Mouse (Mus musculus) forebrain, embryonic 13.5 days (tissue): Measurements from ENCODE around the gene Lifr. TPM values are rescaled to one million over a fixed set of nuclear protein-coding genes. Genes with fewer than 3 reads are reported as not detected.
A peak's percentile ranks its signal among the peaks of the same experiment; 100 is the strongest.

Source experiments
- ATAC-seq: fragments of 200-750 bp; cut with Nextera tagmentation; 2 replicates; pipeline ENCODE4 v1.8.0; 2017
- H3K27ac ChIP-seq: fragments of 300-500 bp; sonication (generic); 2 replicates; pipeline ENCODE4 v1.5.1; 2015; ENCODE audit warnings: inconsistent platforms, mild to moderate bottlenecking, moderate library complexity
- H3K27me3 ChIP-seq: fragments of 300-500 bp; sonication (generic); 2 replicates; pipeline ENCODE4 v1.6.1; 2015; ENCODE audit warnings: mild to moderate bottlenecking, inconsistent platforms
- H3K36me3 ChIP-seq: fragments of 300-500 bp; sonication (generic); 2 replicates; pipeline ENCODE4 v1.6.1; 2015; ENCODE audit warnings: mild to moderate bottlenecking, inconsistent platforms; ENCODE audit not compliant: poor library complexity, severe bottlenecking
- H3K4me1 ChIP-seq: fragments of 300-500 bp; sonication (generic); 2 replicates; pipeline ENCODE4 v1.6.1; 2015; ENCODE audit warnings: inconsistent platforms
- H3K4me2 ChIP-seq: fragments of 300-500 bp; sonication (generic); 2 replicates; pipeline ENCODE4 v1.6.1; 2015; ENCODE audit warnings: inconsistent platforms, mild to moderate bottlenecking, moderate library complexity
- H3K4me3 ChIP-seq: fragments of 300-500 bp; sonication (generic); 2 replicates; pipeline ENCODE4 v1.5.1; 2015; ENCODE audit warnings: mild to moderate bottlenecking, inconsistent platforms
- H3K9ac ChIP-seq: fragments of 300-500 bp; sonication (generic); 2 replicates; pipeline ENCODE4 v1.6.1; 2015; ENCODE audit warnings: mild to moderate bottlenecking, inconsistent platforms
- H3K9me3 ChIP-seq: fragments of 300-500 bp; sonication (generic); replicated peaks from 2 replicates; pipeline ENCODE4 v1.6.1; 2016; ENCODE audit warnings: inconsistent platforms
- WGBS: fragments of 180-500 bp; shearing (Covaris S2); methylation state at CpG from one replicate; pipeline ENCODE4 v1.1.7; 2015; 5-methylcytosine and 5-hydroxymethylcytosine counted together
- polyA plus RNA-seq: library from polyadenylated mRNA; unstranded; fragments of >200 nt; fragmentation: Nextera tagmentation; extraction: Ambion mirVana; gene quantifications from 2 replicates; pipeline ENCODE4 v1.2.1, GENCODE M21; 2015

The Lifr gene
- polyA plus RNA-seq, 1 experiment from 2014 or later: 4.5 TPM

GRCm38 (mm10) chr15:7064992-7065523, 25.4 kb upstream of the Lifr start:
- peaks cover 11% of the 10 kb centered on the region for H3K4me1 ChIP-seq
- H3K27me3 ChIP-seq: no peaks in the 10 kb centered on the region
- 85% methylated on average over 14 of the region's 14 CpGs for WGBS
- H3K4me2 ChIP-seq: no peak overlapping the region
- H3K27ac ChIP-seq: no peak overlapping the region
- ATAC-seq: no peak
- no peak overlapping the region for H3K9ac ChIP-seq
- H3K9me3 ChIP-seq: no peaks in the 10 kb centered on the region
- no peaks in the 10 kb centered on the region for H3K36me3 ChIP-seq
- no peak overlapping the region for H3K4me3 ChIP-seq

GRCm38 (mm10) chr15:7065624-7066023, 24.8 kb upstream of the Lifr start:
- H3K9me3 ChIP-seq: no peaks in the 10 kb centered on the region
- no peak overlapping the region for H3K4me3 ChIP-seq
- no peaks in the 10 kb centered on the region for H3K27me3 ChIP-seq
- peaks cover 11% of the 10 kb centered on the region for H3K4me1 ChIP-seq
- WGBS: 91% methylated on average over 5 of the region's 5 CpGs
- no peak overlapping the region for H3K27ac ChIP-seq
- ATAC-seq: no peak
- H3K9ac ChIP-seq: no peak overlapping the region
- no peak overlapping the region for H3K4me2 ChIP-seq
- H3K36me3 ChIP-seq: no peaks in the 10 kb centered on the region

- no peak overlapping the region for H3K27ac ChIP-seq
- H3K4me2 ChIP-seq: no peak overlapping the region
- 93% methylated on average over 3 of the region's 3 CpGs for WGBS
- no peaks in the 10 kb centered on the region for H3K36me3 ChIP-seq
- H3K9ac ChIP-seq: no peak overlapping the region
- no peak for ATAC-seq
- H3K4me3 ChIP-seq: no peak overlapping the region
- peaks cover 17% of the 10 kb centered on the region for H3K4me1 ChIP-seq
- H3K9me3 ChIP-seq: no peaks in the 10 kb centered on the region
- no peaks in the 10 kb centered on the region for H3K27me3 ChIP-seq
Observed at GRCm38 (mm10) chr15:7066752-7067151, 23.7 kb upstream of the Lifr start.

GRCm38 (mm10) chr15:7069374-7069773, 21.0 kb upstream of the Lifr start:
- WGBS: 50% methylated on average over 7 of the region's 7 CpGs
- no peak overlapping the region for H3K9ac ChIP-seq
- no peak overlapping the region for H3K4me2 ChIP-seq
- H3K27me3 ChIP-seq: no peaks in the 10 kb centered on the region
- H3K4me3 ChIP-seq: no peak overlapping the region
- peak; percentile 41; the same call in 1 of the 2 replicates for ATAC-seq
- no peak overlapping the region for H3K27ac ChIP-seq
- H3K9me3 ChIP-seq: no peaks in the 10 kb centered on the region
- H3K4me1 ChIP-seq: peaks cover 8% of the 10 kb centered on the region
- H3K36me3 ChIP-seq: no peaks in the 10 kb centered on the region

- Histone ChIP-seq H3K36me3 (no peaks in the 10 kb centered on the region), H3K27me3 (no peaks in the 10 kb centered on the region), H3K9ac (no peak overlapping the region), H3K27ac (no peak overlapping the region), H3K9me3 (no peaks in the 10 kb centered on the region), H3K4me3 (no peak overlapping the region), H3K4me1 (peaks cover 8% of the 10 kb centered on the region), H3K4me2 (no peak overlapping the region)
- 88% methylated on average over 6 of the region's 6 CpGs for WGBS
- ATAC-seq: no peak
Observed at GRCm38 (mm10) chr15:7070199-7070794, 20.1 kb upstream of the Lifr start.

- Histone ChIP-seq H3K4me1 (peaks cover 8% of the 10 kb centered on the region), H3K27me3 (no peaks in the 10 kb centered on the region), H3K9ac (no peak overlapping the region), H3K36me3 (no peaks in the 10 kb centered on the region), H3K9me3 (no peaks in the 10 kb centered on the region), H3K4me3 (no peak overlapping the region), H3K4me2 (no peak overlapping the region), H3K27ac (no peak overlapping the region)
- 76% methylated on average over 3 of the region's 3 CpGs for WGBS
- no peak for ATAC-seq
Observed at GRCm38 (mm10) chr15:7073269-7073668, 17.1 kb upstream of the Lifr start.

- H3K4me3 ChIP-seq: no peak overlapping the region
- WGBS: 82% methylated on average over 6 of the region's 6 CpGs
- H3K9ac ChIP-seq: no peak overlapping the region
- H3K4me2 ChIP-seq: no peak overlapping the region
- no peaks in the 10 kb centered on the region for H3K27me3 ChIP-seq
- ATAC-seq: peak; percentile 55; the same call in 1 of the 2 replicates
- no peaks in the 10 kb centered on the region for H3K9me3 ChIP-seq
- H3K4me1 ChIP-seq: peaks cover 8% of the 10 kb centered on the region
- no peaks in the 10 kb centered on the region for H3K36me3 ChIP-seq
- no peak overlapping the region for H3K27ac ChIP-seq
Observed at GRCm38 (mm10) chr15:7075185-7075584, 15.2 kb upstream of the Lifr start.

- Histone ChIP-seq H3K9ac (no peak overlapping the region), H3K4me1 (no peaks in the 10 kb centered on the region), H3K27ac (no peak overlapping the region), H3K4me2 (no peak overlapping the region), H3K4me3 (no peak overlapping the region), H3K9me3 (no peaks in the 10 kb centered on the region), H3K36me3 (no peaks in the 10 kb centered on the region), H3K27me3 (no peaks in the 10 kb centered on the region)
- WGBS: 32% methylated on average over 2 of the region's 2 CpGs
- no peak for ATAC-seq
Observed at GRCm38 (mm10) chr15:7078356-7078755, 12.1 kb upstream of the Lifr start.

- no peak overlapping the region for H3K4me3 ChIP-seq
- no peak overlapping the region for H3K27ac ChIP-seq
- H3K36me3 ChIP-seq: no peaks in the 10 kb centered on the region
- H3K9me3 ChIP-seq: no peaks in the 10 kb centered on the region
- no peak overlapping the region for H3K4me2 ChIP-seq
- ATAC-seq: no peak
- no peaks in the 10 kb centered on the region for H3K4me1 ChIP-seq
- WGBS: 98% methylated on average over 4 of the region's 4 CpGs
- H3K9ac ChIP-seq: no peak overlapping the region
- H3K27me3 ChIP-seq: no peaks in the 10 kb centered on the region
Observed at GRCm38 (mm10) chr15:7079631-7080337, 10.6 kb upstream of the Lifr start.

GRCm38 (mm10) chr15:7080916-7081626, 9.3 kb upstream of the Lifr start:
- Histone ChIP-seq H3K4me2 (no peak overlapping the region), H3K9ac (no peak overlapping the region), H3K27ac (no peak overlapping the region), H3K36me3 (no peaks in the 10 kb centered on the region), H3K4me3 (no peak overlapping the region), H3K9me3 (no peaks in the 10 kb centered on the region), H3K4me1 (no peaks in the 10 kb centered on the region), H3K27me3 (no peaks in the 10 kb centered on the region)
- 78% methylated on average over 14 of the region's 15 CpGs for WGBS
- no peak for ATAC-seq

- no peaks in the 10 kb centered on the region for H3K36me3 ChIP-seq
- H3K9me3 ChIP-seq: no peaks in the 10 kb centered on the region
- ATAC-seq: no peak
- no peaks in the 10 kb centered on the region for H3K27me3 ChIP-seq
- H3K4me3 ChIP-seq: no peak overlapping the region
- 42% methylated on average over 15 of the region's 15 CpGs for WGBS
- no peak overlapping the region for H3K9ac ChIP-seq
- H3K4me2 ChIP-seq: no peak overlapping the region
- no peak overlapping the region for H3K27ac ChIP-seq
- H3K4me1 ChIP-seq: no peaks in the 10 kb centered on the region
Observed at GRCm38 (mm10) chr15:7081795-7082194, 8.6 kb upstream of the Lifr start.

GRCm38 (mm10) chr15:7082901-7083300, 7.5 kb upstream of the Lifr start:
- Histone ChIP-seq H3K4me3 (no peak overlapping the region), H3K9me3 (no peaks in the 10 kb centered on the region), H3K9ac (no peak overlapping the region), H3K4me2 (no peak overlapping the region), H3K27me3 (no peaks in the 10 kb centered on the region), H3K27ac (no peak overlapping the region), H3K36me3 (no peaks in the 10 kb centered on the region), H3K4me1 (no peaks in the 10 kb centered on the region)
- no peak for ATAC-seq
- 88% methylated on average over 3 of the region's 3 CpGs for WGBS
